Mouse (Mus musculus) heart, postnatal 14 days (tissue): ENCODE results near the gene Dis3l2. TPM values are rescaled to one million over a fixed set of nuclear protein-coding genes. Genes with fewer than 3 reads are reported as not detected.
A peak's percentile ranks its signal among the peaks of the same experiment; 100 is the strongest.

Source experiments
- DNase-seq, 2 experiments: peaks; one replicate each; pipeline ENCODE4 v3.0.0; 2021 to 2022
- intact Hi-C: fragments of 180-260 bp; cut with DNase I; formaldehyde crosslinking; loops from one replicate; pipeline ENCODE4 v1.15.1; 2025
- long read RNA-seq, 2 experiments: library from polyadenylated mRNA; stranded (forward); transcript quantifications; one replicate each; pipeline ENCODE4 v2.0.0; 2021
- total RNA-seq, 2 experiments: library from RNA; stranded (reverse); gene quantifications; 2 replicates each; pipeline ENCODE4 v1.2.3; 2021

The Dis3l2 gene
- total RNA-seq, result 10 to 100 TPM; 11.8 to 12.2 TPM
- long read RNA-seq, experiment 1, partial matches to known transcripts, result 2 of 5 reads
- long read RNA-seq, experiment 1, other reads (novel, unspliced or antisense), result 1 of 5 reads
- long read RNA-seq, experiment 2, partial matches to known transcripts, result 1 of 4 reads
- long read RNA-seq, experiment 2, other reads (novel, unspliced or antisense), result 0 of 4 reads

- peak; percentile 84 to 87 for DNase-seq
- intact Hi-C loops, result no loop called here
Observed at GRCm38 (mm10) chr1:86703300-86703964, at the start of gene Dis3l2. Dis3l2 (plus strand) TSS chr1:86703808.

GRCm38 (mm10) chr1:86657071-86657470 is 46.5 kb upstream of the Dis3l2 start:
- intact Hi-C loops, result no loop called here
- DNase-seq, result peak in 1 of 2 experiments; percentile 15

- intact Hi-C loops, result no loop called here
Observed at GRCm38 (mm10) chr1:86665091-86665490, 38.5 kb upstream of the Dis3l2 start.

GRCm38 (mm10) chr1:86669552-86670273 is 33.9 kb upstream of the Dis3l2 start:
- DNase-seq, result peak; percentile 71 to 77
- intact Hi-C loops, result loop anchor here (1.0 kb wide), 2 partner anchors 299 to 372 kb away; no protein-coding TSS in a partner anchor

More at GRCm38 (mm10) chr1:86665091-86665490, 38.5 kb upstream of the Dis3l2 start:
- DNase-seq, result no peak

GRCm38 (mm10) chr1:86670279-86671038 is 33.1 kb upstream of the Dis3l2 start, which contains the start of gene Nppc:
Nppc (minus strand) TSS chr1:86670571.
- DNase-seq, result peak; percentile 62 to 67
- intact Hi-C loops, result no loop called here

GRCm38 (mm10) chr1:86674385-86674784 is 29.2 kb upstream of the Dis3l2 start:
- DNase-seq, result peak; percentile 17 to 34
- intact Hi-C loops, result no loop called here

- peak; percentile 59 to 69 for DNase-seq
- intact Hi-C loops, result no loop called here
Observed at GRCm38 (mm10) chr1:86675126-86675525, 28.5 kb upstream of the Dis3l2 start.

GRCm38 (mm10) chr1:86677624-86678023 is 26.0 kb upstream of the Dis3l2 start:
- peak; percentile 22 to 29 for DNase-seq
- intact Hi-C loops, result no loop called here

- intact Hi-C loops, result no loop called here
- DNase-seq, result no peak
Observed at GRCm38 (mm10) chr1:86678667-86679066, 24.9 kb upstream of the Dis3l2 start.

GRCm38 (mm10) chr1:86687236-86687635 is 16.4 kb upstream of the Dis3l2 start:
- no peak for DNase-seq
- intact Hi-C loops, result no loop called here

GRCm38 (mm10) chr1:86691027-86691426 is 12.6 kb upstream of the Dis3l2 start:
- intact Hi-C loops, result no loop called here
- no peak for DNase-seq

GRCm38 (mm10) chr1:86696948-86697347 is 6.7 kb upstream of the Dis3l2 start:
- DNase-seq, result no peak
- intact Hi-C loops, result no loop called here

- no peak for DNase-seq
- intact Hi-C loops, result no loop called here
Observed at GRCm38 (mm10) chr1:86698721-86699120, 4.9 kb upstream of the Dis3l2 start.

- no peak for DNase-seq
- intact Hi-C loops, result no loop called here
Observed at GRCm38 (mm10) chr1:86699346-86700136, 4.1 kb upstream of the Dis3l2 start.

- no peak for DNase-seq
- intact Hi-C loops, result no loop called here
Observed at GRCm38 (mm10) chr1:86700367-86700766, 3.2 kb upstream of the Dis3l2 start.

GRCm38 (mm10) chr1:86703965-86704326 is 338 bp downstream of the Dis3l2 start:
- intact Hi-C loops, result no loop called here
- no peak for DNase-seq

GRCm38 (mm10) chr1:86705461-86705860 is 1.9 kb downstream of the Dis3l2 start:
- no peak for DNase-seq
- intact Hi-C loops, result no loop called here

GRCm38 (mm10) chr1:86709546-86709945 is 5.9 kb downstream of the Dis3l2 start:
- intact Hi-C loops, result no loop called here
- no peak for DNase-seq

- DNase-seq, result no peak
- intact Hi-C loops, result no loop called here
Observed at GRCm38 (mm10) chr1:86712045-86712444, 8.4 kb downstream of the Dis3l2 start.

- intact Hi-C loops, result no loop called here
- DNase-seq, result no peak
Observed at GRCm38 (mm10) chr1:86713054-86713453, 9.4 kb downstream of the Dis3l2 start.
